Mouse (Mus musculus): ENCODE results near the gene Edem2. TPM values are rescaled to one million over a fixed set of nuclear protein-coding genes. Genes with fewer than 3 reads are reported as not detected.

Edem2 gene
- polyA plus RNA-seq, 1 experiment from 2014 or later: 24.9 TPM

DNA sequence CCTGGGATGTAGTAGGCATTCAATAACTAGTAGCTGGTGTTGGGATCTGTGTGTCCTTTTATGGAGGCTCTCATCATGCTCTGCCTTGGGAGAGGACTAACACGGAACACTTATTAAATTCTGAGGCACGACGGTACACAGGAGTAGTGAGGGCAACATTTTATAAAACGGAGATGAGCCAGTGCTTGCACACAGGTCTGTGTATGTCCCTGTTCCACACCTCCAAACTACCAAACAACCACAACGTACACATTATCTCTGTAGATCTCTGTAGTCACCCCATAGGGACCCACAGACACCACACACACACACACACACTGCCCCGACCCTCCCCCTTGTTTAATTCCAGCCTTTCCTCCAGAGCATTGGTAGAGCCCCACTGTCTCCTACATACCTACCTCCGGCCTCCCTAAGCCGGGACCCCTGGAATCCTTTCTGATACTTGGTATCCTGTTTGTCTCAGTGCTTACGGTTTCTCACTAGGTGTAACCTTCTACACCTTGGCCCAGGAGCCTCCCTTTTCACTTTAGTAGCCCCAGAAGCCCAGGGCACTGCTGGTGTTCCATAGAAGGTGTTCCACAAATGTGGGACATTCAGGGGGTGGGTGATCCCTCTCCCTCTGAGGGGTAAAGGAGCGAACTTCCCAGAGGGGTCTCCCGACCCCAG lies 45.1 kb upstream of the Edem2 start:
- no peak overlapping the region for H3K27ac ChIP-seq (replicated peaks; ENCODE audit: low read depth, low read length)
- no peak for DNase-seq (ENCODE audit: low spot score)
- no peaks in the 10 kb centered on the region for H3K9me3 ChIP-seq (ENCODE audit: control insufficient read depth, low read length)
- H3K9ac ChIP-seq (ENCODE audit: low read length): no peak overlapping the region
- peak overlapping the region; percentile 97; the same call in 1 of the 2 replicates for H3K4me2 ChIP-seq (ENCODE audit: low read depth, severe bottlenecking)
- no peaks in the 10 kb centered on the region for H3K36me3 ChIP-seq (ENCODE audit: control insufficient read depth, insufficient read depth, low read length)
- WGBS: 54% methylated on average over 11 of the region's 11 CpGs
- ATAC-seq (ENCODE audit: insufficient number of reproducible peaks, low FRiP score, low TSS enrichment, low read depth): no peak
- 0 out of 2 replicates have a peak, but pooled peaks cover 4% of the 10 kb centered on the region for H3K4me1 ChIP-seq (ENCODE audit: control insufficient read depth, insufficient read depth, low read length)
- 0 out of 2 replicates have a peak overlapping the region, but pooled peaks have one; percentile 37 for H3K4me3 ChIP-seq (ENCODE audit: low read depth, low read length)
- peaks cover 24% of the 10 kb centered on the region for H3K27me3 ChIP-seq (ENCODE audit: control insufficient read depth, insufficient read depth, low read length)

DNA sequence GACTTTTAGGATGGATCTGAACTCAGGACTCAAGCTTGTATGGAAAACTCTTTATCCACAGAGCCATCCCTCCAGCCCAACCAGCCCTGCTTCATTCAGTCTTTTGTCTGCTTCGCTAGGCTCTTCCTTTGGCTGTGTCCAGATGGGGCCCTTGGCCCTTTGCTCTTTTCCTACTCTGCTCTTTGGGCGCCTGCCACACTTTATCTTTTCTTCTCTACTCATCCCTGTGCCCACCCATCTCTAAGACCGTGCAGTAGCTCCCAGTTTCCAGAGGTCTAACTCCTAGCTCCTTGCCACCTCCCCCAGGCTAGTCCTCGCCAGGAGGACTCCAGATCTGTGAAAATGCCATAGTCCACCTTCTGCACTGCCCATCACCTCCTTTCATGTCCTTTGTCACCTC lies 44.4 kb upstream of the Edem2 start:
- no peak overlapping the region for H3K4me2 ChIP-seq (ENCODE audit: low read depth, severe bottlenecking)
- no peak for ATAC-seq (ENCODE audit: insufficient number of reproducible peaks, low FRiP score, low TSS enrichment, low read depth)
- no peak overlapping the region for H3K9ac ChIP-seq (ENCODE audit: low read length)
- WGBS: 62% methylated on average over 4 of the region's 4 CpGs
- peaks cover 24% of the 10 kb centered on the region for H3K27me3 ChIP-seq (ENCODE audit: control insufficient read depth, insufficient read depth, low read length)
- H3K9me3 ChIP-seq (ENCODE audit: control insufficient read depth, low read length): no peaks in the 10 kb centered on the region
- DNase-seq (ENCODE audit: low spot score): no peak
- no peak overlapping the region for H3K27ac ChIP-seq (replicated peaks; ENCODE audit: low read depth, low read length)
- H3K4me1 ChIP-seq (ENCODE audit: control insufficient read depth, insufficient read depth, low read length): 0 out of 2 replicates have a peak, but pooled peaks cover 4% of the 10 kb centered on the region
- no peak overlapping the region for H3K4me3 ChIP-seq (ENCODE audit: low read depth, low read length)
- H3K36me3 ChIP-seq (ENCODE audit: control insufficient read depth, insufficient read depth, low read length): no peaks in the 10 kb centered on the region

DNA sequence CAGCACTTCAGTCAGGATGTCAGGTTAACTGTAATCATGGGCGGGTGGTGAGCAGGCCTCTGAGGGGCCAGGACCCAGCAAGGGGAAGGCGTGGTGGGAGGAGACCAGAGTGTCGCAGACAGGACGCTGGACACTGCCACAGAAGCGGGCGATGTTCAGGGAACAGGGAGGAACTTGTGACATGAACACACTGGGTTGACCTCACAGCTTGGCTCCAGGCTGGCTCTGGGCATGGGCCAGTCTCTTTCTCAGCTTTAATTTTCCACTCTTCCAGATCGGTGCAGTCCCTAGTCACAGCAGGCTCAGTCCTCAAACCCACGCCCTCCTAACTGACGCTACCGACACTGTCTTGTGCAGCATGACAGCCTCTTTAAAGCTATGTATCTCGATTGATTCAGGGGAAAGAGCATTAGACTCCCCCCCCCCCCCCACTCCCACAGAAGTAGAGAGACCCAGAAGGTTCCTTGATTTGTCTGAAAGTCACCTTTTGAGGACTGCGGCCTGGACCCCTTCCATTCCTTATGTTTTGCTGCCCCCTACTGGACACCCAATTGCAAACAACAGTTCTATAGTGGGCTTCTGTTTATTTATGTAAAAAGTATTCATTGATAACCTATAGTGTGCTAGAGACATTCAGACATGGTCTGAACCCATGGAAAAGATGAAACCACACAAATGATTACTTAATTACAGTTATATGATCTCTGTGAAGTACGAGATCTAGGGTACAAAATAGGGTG lies 35.6 kb upstream of the Edem2 start:
- Histone ChIP-seq H3K4me3 (ENCODE audit: low read depth, low read length) (no peak overlapping the region), H3K27me3 (ENCODE audit: control insufficient read depth, insufficient read depth, low read length) (no peaks in the 10 kb centered on the region), H3K4me2 (ENCODE audit: low read depth, severe bottlenecking) (no peak overlapping the region), H3K27ac (replicated peaks; ENCODE audit: low read depth, low read length) (no peak overlapping the region), H3K4me1 (ENCODE audit: control insufficient read depth, insufficient read depth, low read length) (no peaks in the 10 kb centered on the region), H3K9ac (ENCODE audit: low read length) (no peak overlapping the region), H3K9me3 (ENCODE audit: control insufficient read depth, low read length) (no peaks in the 10 kb centered on the region), H3K36me3 (ENCODE audit: control insufficient read depth, insufficient read depth, low read length) (no peaks in the 10 kb centered on the region)
- ATAC-seq (ENCODE audit: insufficient number of reproducible peaks, low FRiP score, low TSS enrichment, low read depth) (no peak), DNase-seq (ENCODE audit: low spot score) (peak; percentile 81)
- WGBS: 56% methylated on average over 13 of the region's 13 CpGs

DNA sequence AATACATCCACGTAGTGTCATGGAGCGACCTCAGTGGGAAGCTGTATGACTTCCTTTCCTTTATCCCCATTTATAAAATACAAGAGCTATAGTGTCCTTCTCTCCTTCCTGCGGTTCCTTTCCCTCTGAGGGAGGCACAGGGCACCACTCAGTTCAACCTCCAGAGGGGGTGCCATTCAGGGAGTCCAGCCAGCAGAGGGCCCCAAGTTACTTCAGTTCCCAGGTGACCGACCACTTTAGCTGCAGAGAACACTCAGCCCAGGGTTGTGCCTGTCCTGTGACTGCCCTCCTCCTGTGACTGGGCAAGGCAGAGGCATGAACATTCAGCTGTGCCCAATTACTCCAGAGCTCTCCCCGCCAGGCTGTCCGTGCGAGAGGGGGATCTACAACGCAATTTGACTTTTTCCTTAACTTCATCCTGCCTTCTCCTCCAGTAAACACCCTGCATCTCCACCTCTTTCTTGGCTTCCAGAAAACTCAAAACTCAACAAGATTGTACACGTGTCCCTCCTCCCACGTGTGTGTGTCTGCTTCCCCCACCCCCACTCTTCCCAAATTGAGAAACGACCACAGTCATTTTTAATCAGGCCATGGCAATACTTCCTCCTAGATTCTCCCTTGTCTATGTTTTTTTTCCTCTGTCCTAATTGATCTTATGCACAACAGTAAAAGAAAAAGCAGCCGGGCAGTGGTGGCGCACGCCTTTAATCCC lies 27.7 kb upstream of the Edem2 start:
- no peaks in the 10 kb centered on the region for H3K4me1 ChIP-seq (ENCODE audit: control insufficient read depth, insufficient read depth, low read length)
- no peaks in the 10 kb centered on the region for H3K9me3 ChIP-seq (ENCODE audit: control insufficient read depth, low read length)
- 55% methylated on average over 14 of the region's 14 CpGs for WGBS
- no peak overlapping the region for H3K27ac ChIP-seq (replicated peaks; ENCODE audit: low read depth, low read length)
- no peaks in the 10 kb centered on the region for H3K27me3 ChIP-seq (ENCODE audit: control insufficient read depth, insufficient read depth, low read length)
- H3K4me3 ChIP-seq (ENCODE audit: low read depth, low read length): no peak overlapping the region
- H3K9ac ChIP-seq (ENCODE audit: low read length): no peak overlapping the region
- DNase-seq (ENCODE audit: low spot score) (no peak), ATAC-seq (ENCODE audit: insufficient number of reproducible peaks, low FRiP score, low TSS enrichment, low read depth) (no peak)
- no peak overlapping the region for H3K4me2 ChIP-seq (ENCODE audit: low read depth, severe bottlenecking)
- H3K36me3 ChIP-seq (ENCODE audit: control insufficient read depth, insufficient read depth, low read length): no peaks in the 10 kb centered on the region

DNA sequence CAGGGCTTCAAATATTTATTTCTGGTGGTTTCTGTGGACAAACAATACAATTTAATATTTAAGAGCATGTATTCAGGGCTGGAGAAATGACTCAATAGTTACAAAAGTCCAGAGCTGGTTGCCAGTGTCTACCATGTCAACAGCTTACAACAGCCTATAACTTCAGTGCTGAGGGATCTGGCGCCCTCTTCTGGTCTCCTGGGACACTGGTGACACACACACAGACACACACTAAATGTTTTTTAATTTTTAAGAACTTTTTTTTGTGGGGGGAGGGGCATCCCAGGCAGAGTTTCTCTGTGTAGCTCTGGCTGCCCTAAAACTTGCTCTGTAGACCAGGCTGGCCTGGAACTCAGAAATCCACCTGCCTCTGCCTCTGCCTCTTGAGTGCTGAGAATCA lies 26.5 kb upstream of the Edem2 start:
- no peak for ATAC-seq (ENCODE audit: insufficient number of reproducible peaks, low FRiP score, low TSS enrichment, low read depth)
- Histone ChIP-seq H3K4me3 (ENCODE audit: low read depth, low read length) (no peak overlapping the region), H3K4me2 (ENCODE audit: low read depth, severe bottlenecking) (no peak overlapping the region), H3K27me3 (ENCODE audit: control insufficient read depth, insufficient read depth, low read length) (no peaks in the 10 kb centered on the region), H3K9me3 (ENCODE audit: control insufficient read depth, low read length) (no peaks in the 10 kb centered on the region), H3K27ac (replicated peaks; ENCODE audit: low read depth, low read length) (no peak overlapping the region), H3K4me1 (ENCODE audit: control insufficient read depth, insufficient read depth, low read length) (no peaks in the 10 kb centered on the region), H3K9ac (ENCODE audit: low read length) (no peak overlapping the region), H3K36me3 (ENCODE audit: control insufficient read depth, insufficient read depth, low read length) (no peaks in the 10 kb centered on the region)
- 0% methylated on average over 1 of the region's 1 CpGs for WGBS
- peak; percentile 60 for DNase-seq (ENCODE audit: low spot score)

DNA sequence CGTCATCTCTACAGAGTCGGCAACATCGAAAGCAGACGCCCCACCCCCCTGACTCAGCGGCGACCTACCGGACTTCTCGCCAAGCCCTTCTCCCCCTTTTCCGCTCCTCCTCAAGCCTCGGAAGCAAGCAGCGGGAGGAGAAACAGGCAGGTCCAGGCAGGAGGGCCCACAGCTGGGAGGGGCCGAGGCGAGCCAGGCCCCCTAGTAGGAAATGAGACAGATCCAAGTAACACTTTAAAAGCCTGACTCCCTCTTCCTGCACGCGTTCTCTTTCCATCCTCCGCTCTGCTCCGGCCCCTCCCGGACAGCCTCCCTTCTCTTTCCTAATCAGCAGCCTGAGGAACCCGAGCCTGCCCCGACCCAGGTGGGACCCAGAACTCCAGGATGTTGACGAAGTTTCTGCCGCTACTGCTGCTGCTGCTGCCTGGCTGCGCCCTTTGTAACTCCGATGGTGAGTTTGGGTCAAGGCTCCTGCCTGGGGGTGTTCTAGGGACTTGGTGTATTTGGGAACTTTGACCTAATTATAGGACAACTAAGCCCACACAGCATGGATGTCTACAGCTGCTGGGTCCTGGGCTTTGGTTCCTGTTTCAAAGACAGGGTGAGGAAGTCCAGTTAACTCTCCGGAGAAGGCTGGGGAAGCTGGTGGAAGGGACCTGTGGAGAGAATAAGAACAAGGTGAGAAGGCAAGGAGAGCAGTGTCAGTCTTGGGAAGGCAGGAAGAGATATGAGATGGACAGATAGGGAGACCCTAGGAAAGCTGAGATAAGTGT lies 21.9 kb upstream of the Edem2 start, which contains the start of gene Procr:
TSS of gene Procr (plus strand) at position 104 of the 773 bp plus-strand sequence.
- Histone ChIP-seq H3K4me1 (ENCODE audit: control insufficient read depth, insufficient read depth, low read length) (no peaks in the 10 kb centered on the region), H3K4me2 (ENCODE audit: low read depth, severe bottlenecking) (peak within 1 kb of the TSS; percentile 75), H3K27ac (replicated peaks; ENCODE audit: low read depth, low read length) (no peak within 1 kb of the TSS), H3K27me3 (ENCODE audit: control insufficient read depth, insufficient read depth, low read length) (no peaks in the 10 kb centered on the region), H3K9me3 (ENCODE audit: control insufficient read depth, low read length) (no peaks in the 10 kb centered on the region), H3K36me3 (ENCODE audit: control insufficient read depth, insufficient read depth, low read length) (no peaks in the 10 kb centered on the region), H3K9ac (ENCODE audit: low read length) (peak within 1 kb of the TSS; percentile 38), H3K4me3 (ENCODE audit: low read depth, low read length) (peak within 1 kb of the TSS; percentile 35)
- DNase-seq (ENCODE audit: low spot score) (peak; percentile 61), ATAC-seq (ENCODE audit: insufficient number of reproducible peaks, low FRiP score, low TSS enrichment, low read depth) (peak; percentile 9; the same call in 1 of the 2 replicates)
- WGBS: 2% methylated on average over 25 of the region's 25 CpGs

DNA sequence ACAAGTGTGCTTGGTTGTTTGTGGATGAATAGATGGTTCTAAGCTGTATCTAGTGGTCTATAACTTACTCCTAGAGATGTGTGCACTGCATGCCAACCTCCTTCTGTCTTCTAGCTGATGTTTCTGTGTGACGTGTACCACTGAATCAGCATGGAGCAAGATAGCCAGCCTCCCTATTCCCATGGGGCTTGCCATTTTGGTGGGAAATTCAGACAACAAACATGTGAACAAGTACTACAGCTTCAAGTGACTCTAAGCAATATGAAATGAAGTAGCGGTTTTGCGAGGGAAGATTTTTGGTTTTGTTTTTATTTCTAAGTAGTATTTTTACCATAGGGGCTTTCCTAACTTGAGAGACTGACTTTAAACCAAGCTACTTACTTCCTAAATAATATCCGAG lies 20.1 kb upstream of the Edem2 start:
- Histone ChIP-seq H3K36me3 (ENCODE audit: control insufficient read depth, insufficient read depth, low read length) (no peaks in the 10 kb centered on the region), H3K4me2 (ENCODE audit: low read depth, severe bottlenecking) (no peak overlapping the region), H3K4me1 (ENCODE audit: control insufficient read depth, insufficient read depth, low read length) (no peaks in the 10 kb centered on the region), H3K9ac (ENCODE audit: low read length) (no peak overlapping the region), H3K27me3 (ENCODE audit: control insufficient read depth, insufficient read depth, low read length) (no peaks in the 10 kb centered on the region), H3K4me3 (ENCODE audit: low read depth, low read length) (no peak overlapping the region), H3K27ac (replicated peaks; ENCODE audit: low read depth, low read length) (no peak overlapping the region), H3K9me3 (ENCODE audit: control insufficient read depth, low read length) (no peaks in the 10 kb centered on the region)
- DNase-seq (ENCODE audit: low spot score): no peak
- 88% methylated on average over 4 of the region's 4 CpGs for WGBS
- no peak for ATAC-seq (ENCODE audit: insufficient number of reproducible peaks, low FRiP score, low TSS enrichment, low read depth)

DNA sequence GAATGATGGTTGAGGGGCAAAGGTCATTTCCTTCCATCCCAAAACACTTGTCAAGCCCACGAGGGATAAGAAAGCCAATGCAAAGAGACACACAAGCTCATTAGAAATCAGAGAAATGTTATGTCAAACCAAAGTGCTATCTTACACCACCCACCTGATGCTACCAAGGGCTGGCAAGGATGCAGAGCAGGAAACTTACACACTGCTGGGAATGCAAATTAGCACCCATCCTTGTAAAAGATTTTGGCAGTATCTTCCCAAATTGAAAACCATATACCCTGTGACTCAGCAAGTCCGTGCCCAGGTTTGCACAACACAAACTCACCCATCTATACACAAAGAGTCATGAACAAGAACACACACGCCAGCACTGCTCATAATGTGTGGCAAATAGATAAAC lies 16.2 kb upstream of the Edem2 start:
- WGBS: 58% methylated on average over 3 of the region's 3 CpGs
- H3K36me3 ChIP-seq (ENCODE audit: control insufficient read depth, insufficient read depth, low read length): no peaks in the 10 kb centered on the region
- DNase-seq (ENCODE audit: low spot score) (no peak), ATAC-seq (ENCODE audit: insufficient number of reproducible peaks, low FRiP score, low TSS enrichment, low read depth) (no peak)
- H3K4me2 ChIP-seq (ENCODE audit: low read depth, severe bottlenecking): no peak overlapping the region
- H3K4me3 ChIP-seq (ENCODE audit: low read depth, low read length): no peak overlapping the region
- no peaks in the 10 kb centered on the region for H3K9me3 ChIP-seq (ENCODE audit: control insufficient read depth, low read length)
- no peak overlapping the region for H3K9ac ChIP-seq (ENCODE audit: low read length)
- no peak overlapping the region for H3K27ac ChIP-seq (replicated peaks; ENCODE audit: low read depth, low read length)
- H3K27me3 ChIP-seq (ENCODE audit: control insufficient read depth, insufficient read depth, low read length): no peaks in the 10 kb centered on the region
- no peaks in the 10 kb centered on the region for H3K4me1 ChIP-seq (ENCODE audit: control insufficient read depth, insufficient read depth, low read length)

Data from limb, embryonic 11.5 days (tissue).